Mouse (Mus musculus): ENCODE measurements around the gene Muc13. TPM values are rescaled to one million over a fixed set of nuclear protein-coding genes. Genes with fewer than 3 reads are reported as not detected.

Muc13 gene
- polyA plus RNA-seq, 1 experiment from 2014 or later, result 1.2 TPM

DNA sequence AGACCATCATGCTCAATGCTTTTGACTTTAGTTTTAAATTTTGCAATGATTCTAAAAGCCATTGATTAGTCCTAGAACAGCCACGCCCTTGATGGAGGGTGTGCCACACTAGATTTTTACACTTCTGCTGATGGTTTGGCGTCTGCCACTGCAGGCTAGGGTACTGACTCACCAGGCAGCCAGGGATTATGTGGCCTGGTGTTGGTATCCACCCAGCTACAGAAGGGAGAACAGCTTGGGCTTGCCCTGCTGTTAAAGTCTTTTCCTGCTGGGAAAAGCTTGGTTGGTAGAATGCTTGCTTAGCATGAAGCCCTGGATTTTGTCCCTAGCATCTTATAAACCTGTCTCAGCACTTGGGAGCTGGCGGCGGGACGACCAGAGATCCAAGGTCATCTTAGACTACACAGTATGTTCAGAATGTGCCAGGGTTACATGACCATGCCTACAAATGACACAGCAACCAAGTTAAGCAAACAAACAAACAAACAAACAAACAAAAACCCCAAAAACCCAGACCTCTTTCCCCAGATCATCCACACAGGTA lies 69.4 kb downstream of the Muc13 start:
- no peak overlapping the region for H3K9ac ChIP-seq (replicated peaks)
- H3K36me3 ChIP-seq (replicated peaks; ENCODE audit: insufficient read depth, low read length), result no peaks in the 10 kb centered on the region
- TF ChIP-seq CTCF (IDR thresholded peaks at IDR 0.05; ENCODE audit: low read depth) (no peak), EP300 (IDR thresholded peaks at IDR 0.05; ENCODE audit: low read depth) (no peak)
- 77% methylated on average over 5 of the region's 5 CpGs for WGBS (ENCODE audit: insufficient replicate concordance)
- no peaks in the 10 kb centered on the region for H3K9me3 ChIP-seq (ENCODE audit: low read length)
- no peak overlapping the region for H3K27ac ChIP-seq (ENCODE audit: low read depth)
- H3K27me3 ChIP-seq (ENCODE audit: insufficient read depth, low read length), result no peaks in the 10 kb centered on the region
- no peak overlapping the region for H3K4me3 ChIP-seq (ENCODE audit: low read depth, low read length)
- no peak for ATAC-seq
- no peak overlapping the region for H3K4me2 ChIP-seq (ENCODE audit: low read depth, low read length)
- peaks cover 4% of the 10 kb centered on the region; the same call in 1 of the 2 replicates for H3K4me1 ChIP-seq (ENCODE audit: insufficient read depth)
- no peak for DNase-seq

Other genes starting within 250 kb of the Muc13 start
- gene Heg1, start 109.7 kb upstream of the Muc13 start, polyA plus RNA-seq (2015; fragmentation: Nextera tagmentation; extraction: Ambion mirVana), result 4.4 and 4.7 TPM in 2 replicates
- gene Itgb5, start 35.6 kb downstream of the Muc13 start, polyA plus RNA-seq (2015; fragmentation: Nextera tagmentation; extraction: Ambion mirVana), result 16.1 and 19.2 TPM in 2 replicates
- 16.7 and 18.6 TPM in 2 replicates for gene Umps, start 173.0 kb downstream of the Muc13 start, polyA plus RNA-seq (2015; fragmentation: Nextera tagmentation; extraction: Ambion mirVana)